Mouse (Mus musculus) liver, embryonic 14.5 days (tissue): ENCODE results near the gene Plcb4.

ENCODE experiments used
- CTCF ChIP-seq: IDR thresholded peaks from 2 replicates; pipeline ENCODE4 v1.5.1; 2016; ENCODE audit warnings: antibody characterized with exemption, low read depth, control low read depth
- EP300 ChIP-seq: IDR thresholded peaks from 2 replicates; pipeline ENCODE4 v1.6.1; 2016; ENCODE audit warnings: antibody characterized with exemption, low read depth

DNA sequence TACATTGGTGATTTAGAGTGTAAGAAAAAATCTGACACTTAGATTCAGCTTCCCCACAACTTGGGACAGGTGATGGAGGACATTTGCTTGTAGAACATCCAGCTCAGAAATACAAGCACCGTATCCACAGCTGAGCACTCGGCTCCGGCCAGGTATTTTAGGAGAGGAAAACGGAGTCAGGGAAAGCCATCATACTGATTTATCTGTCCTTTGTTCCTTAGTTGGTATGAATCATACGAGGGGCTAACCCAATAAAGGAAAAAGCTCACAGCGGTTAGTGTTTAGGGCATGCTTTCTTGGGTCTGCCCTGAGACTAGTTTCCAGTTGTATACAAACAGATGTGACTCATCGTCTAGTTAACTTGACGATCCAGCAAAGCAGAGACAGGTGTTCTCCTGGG lies 110.9 kb downstream of the Plcb4 start:
- no peak for TF ChIP-seq CTCF
- TF ChIP-seq EP300 = no peak
